Mouse (Mus musculus) cerebellum, postnatal 10 days (tissue): Measurements from ENCODE around the gene Gm45785.
A peak's percentile ranks its signal among the peaks of the same experiment; 100 is the strongest.
"Not testable (repeated sequence)": the region's sequence is repeated elsewhere in the genome, so short reads cannot be mapped to it uniquely, and the experiment has no call there.

Source experiments
- DNase-seq, 2 experiments: peaks; one replicate each; pipeline ENCODE4 v3.0.0; 2021; ENCODE audit warnings: mixed read lengths in 2 of 2

Gm45785 gene

DNA sequence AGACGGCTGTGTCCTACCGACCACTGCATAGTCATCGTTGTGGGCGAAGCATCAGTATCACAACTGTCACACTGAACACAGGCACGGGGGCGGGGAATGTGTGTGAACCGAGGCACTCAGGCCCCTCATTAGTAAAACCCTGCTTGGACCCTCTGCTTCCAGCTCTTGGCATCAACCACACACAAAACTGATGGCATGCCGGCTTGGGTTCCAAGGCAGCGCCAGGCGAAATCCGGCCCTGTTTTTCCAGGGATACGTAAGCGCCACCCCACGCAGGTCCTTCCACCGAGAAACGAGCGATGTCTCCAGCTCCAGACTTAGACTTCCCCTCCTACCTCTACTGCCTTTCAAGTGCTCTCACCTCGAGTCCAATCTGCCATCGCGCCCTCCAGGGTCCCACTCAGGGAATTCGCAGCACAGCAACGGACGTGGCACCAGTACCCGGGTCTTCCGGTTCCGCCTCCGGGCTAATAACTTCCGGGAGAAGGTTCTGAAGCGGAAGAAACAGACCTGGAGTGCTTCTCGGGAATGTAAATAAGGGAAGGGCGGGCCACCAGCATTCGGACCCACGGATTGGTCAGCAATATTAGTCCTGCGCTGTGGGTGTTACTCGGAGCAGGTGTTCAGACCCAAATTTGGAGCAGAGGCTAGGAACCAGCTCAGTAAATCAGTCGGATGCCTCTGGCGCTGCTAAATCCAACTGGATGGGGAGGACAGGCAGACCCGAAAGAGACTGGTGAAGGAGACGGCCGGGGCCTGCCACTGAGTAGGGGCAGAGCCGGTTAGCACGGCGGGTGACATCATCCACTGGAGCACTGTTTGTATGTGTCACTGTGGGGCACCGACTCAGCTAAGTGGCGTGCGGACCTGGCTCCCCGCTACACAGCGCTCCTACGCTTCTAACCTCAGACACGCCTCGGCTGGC lies at the start of gene Gm45785:
Gm45785 (minus strand) TSS at position 472 of the 925 bp plus-strand sequence.
- peak; percentile 87 to 89 for DNase-seq

DNA sequence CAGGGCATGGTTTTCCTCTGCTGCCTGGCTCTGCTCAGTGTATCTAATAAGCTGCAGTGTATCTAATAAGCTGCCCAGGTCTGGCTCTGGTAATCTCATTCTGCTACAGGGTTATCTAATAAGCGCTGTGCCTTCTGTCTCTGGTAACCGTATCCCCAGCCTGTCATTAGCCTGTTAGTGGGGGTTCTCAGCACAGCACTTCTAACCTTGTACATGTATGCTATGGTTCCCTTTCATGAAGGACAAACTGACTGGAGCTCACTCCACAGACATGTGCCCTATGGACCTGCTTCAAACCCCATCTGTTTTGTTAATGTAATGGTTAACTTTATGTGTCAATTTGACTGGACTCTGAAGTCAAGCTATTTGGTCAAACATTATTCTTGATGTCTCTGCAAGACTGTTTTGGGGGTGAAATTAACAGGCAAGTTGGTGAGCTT lies 49.5 kb upstream of the Gm45785 start:
- DNase-seq, result no peak

DNA sequence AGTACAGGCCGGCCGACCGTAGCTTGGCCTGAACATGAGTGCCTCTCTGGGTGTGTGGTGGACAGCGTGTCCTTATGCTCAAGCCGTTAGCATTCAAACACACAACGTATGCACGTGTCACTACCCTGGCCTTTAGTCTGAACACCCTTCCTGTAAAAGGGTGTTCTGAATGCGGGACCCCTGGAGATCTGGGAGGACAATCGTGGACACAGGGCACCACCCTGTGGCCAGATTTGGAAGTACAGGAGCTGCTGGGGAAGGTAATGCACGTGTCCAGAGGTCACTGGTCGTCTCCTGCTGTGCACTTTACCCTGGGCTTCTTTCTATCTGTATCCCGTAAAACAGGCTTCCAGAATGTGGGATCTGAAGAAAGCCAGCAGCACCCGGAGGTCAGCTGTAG lies 47.1 kb upstream of the Gm45785 start:
- DNase-seq, result peak; percentile 91 to 95

DNA sequence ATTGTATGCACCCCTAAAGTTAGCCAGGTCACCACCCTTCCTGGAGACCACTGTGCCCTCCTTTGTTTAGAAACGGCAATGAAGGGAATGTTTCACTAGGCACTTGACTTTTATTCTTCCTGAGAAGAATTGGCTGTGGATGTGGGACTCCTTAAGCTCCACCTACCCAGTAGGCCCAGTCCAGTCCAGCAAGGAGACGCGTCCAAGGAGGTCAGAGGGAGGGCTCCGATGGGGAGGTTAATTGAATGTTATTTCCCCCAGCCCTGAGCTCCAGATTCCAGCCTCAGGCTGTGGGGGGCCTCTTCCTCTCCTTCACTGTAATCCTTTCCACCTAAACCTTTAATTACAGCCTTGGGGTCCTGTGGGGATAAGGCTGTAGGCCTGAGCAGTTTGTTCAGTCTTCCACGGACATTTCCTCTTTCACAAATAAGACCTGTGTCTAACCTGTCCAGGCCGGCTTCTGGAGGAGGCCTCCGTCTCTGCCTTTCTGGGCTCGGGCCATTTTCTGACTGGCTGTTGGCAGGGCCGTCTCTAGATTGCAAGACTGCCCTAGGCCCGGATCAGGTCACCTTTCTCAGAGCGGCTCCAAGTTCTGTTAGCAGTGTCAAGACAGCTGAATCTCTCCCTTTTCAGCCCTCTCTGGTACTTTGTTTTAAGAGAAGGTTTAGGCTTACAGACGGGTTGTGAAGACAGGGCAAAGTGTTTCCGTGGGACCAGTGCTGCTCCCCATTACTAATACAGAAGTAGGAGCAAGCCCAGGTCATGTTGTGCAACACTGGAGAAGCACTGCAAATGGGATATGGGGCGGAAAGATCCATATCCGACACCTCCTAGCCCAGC lies 46.1 kb upstream of the Gm45785 start:
- DNase-seq, result peak in 1 of 2 experiments; percentile 22

DNA sequence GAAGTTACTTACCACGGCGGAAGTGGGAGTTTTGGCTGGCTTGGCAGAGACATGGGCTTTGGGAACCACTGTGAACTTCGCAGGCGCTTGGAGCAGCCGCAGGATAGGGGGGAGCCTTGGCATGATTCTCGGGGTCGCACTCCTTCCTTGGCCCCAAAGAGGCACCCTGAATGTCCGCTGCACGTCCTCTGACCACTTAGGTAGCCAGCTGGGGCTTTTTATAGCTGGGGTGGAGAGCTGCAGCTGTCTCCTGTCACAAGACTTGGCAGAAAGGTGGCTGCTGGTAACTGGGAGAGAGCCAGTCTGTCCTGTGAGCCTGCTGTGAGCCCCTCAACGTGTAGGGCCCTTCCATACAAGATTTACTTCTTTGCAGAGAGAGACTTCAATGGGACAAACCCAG lies 44.1 kb upstream of the Gm45785 start, which contains the start of gene Cox8b:
Cox8b (minus strand) TSS at position 227 of the 400 bp plus-strand sequence.
- DNase-seq, result peak; percentile 38 to 42

DNA sequence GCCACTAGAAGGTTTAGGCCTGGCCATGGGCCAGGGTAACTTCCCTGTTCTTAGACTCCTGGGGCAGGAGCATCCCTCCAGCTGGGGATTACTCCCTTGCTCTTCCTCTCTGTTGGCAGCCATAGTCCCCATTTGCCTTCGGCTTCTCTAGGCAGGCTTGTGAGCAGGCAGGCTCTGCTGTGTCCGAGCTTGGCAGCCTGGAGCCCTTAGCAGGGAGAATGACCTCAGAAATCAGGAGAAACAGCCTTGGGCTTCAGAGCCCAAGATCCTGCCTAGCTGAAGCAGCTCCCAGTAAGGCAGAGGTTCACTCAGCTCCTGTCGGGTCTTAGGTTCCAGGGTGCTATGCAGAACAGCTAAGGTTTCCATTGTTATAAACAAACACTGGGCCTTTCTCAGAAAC lies 43.0 kb upstream of the Gm45785 start:
- DNase-seq, result no peak

DNA sequence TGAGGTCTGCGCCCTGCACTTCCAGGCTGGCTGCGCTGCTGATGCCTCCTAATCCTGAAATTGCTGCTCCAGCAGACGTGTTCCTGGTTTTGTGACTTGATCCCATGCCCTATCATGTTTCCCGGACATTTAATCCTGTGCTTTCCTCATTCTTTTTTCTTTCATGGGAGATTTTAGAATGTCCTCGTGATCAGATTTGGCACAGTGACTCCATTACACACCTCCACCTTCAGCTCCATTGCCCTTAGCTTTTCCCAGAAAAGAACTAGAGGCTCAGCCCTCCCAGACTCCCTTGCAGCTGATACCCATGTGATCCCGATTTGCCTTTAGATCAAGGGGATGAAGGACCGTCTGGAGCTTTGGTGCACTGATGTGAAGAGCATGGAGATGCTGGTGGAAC lies 41.7 kb upstream of the Gm45785 start:
- DNase-seq, result no peak

DNA sequence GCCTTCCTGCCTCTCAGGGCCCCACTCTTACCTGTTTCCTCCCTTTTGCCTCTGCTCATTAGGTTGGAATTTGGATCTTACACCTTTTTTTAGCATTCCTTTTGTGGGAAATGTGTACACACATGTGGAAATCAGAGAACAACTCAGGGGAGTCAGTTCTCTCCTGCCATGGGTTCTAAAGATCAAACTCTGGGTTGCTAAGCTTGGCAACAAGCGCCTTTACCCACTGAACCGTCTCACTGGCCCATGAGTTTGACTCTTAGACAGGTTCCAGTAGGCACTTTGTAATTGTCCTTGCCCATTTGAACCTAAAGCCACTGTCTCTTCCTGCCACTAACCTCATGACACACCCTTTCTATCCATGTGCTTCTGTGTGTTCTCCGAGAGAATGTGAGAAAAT lies 38.5 kb upstream of the Gm45785 start:
- DNase-seq, result no peak

DNA sequence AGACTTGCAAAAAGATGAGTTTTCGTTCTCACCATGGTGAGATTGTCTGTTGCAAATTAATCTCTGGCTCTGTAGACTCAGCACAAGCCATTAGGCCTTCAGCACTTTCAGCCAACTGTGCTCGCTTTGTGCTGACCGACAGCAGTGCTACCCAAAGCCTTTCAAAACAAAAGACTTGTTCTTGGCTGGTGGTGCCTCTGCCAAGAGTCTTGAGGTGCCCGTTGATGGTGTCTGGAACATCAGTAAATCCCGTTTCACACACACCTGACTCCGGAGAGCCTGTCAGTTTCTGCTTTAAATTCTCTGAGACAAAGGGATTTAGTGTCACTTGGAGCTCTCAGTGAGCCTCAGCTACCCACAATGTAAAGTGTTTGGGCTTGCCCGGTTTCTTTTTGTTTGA lies 37.9 kb upstream of the Gm45785 start:
- no peak for DNase-seq

DNA sequence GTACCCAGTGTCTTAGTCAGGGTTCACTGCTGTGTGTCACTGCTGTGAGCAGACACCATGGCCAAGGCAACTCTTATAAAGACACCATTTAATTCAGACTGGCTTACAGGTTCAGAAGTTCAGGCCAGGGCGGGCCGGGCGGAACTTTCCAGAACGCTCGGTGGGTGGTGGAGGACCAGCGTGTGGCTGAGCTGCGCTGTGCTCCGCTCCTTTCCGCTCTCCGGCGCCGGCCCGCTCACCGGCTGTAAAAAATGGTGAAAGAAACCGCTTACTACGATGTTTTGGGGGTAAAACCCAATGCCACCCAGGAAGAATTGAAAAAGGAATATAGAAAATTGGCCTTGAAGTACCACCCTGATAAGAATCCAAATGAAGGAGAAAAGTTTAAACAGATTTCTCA lies 34.5 kb upstream of the Gm45785 start:
- DNase-seq, result not testable (repeated sequence)

DNA sequence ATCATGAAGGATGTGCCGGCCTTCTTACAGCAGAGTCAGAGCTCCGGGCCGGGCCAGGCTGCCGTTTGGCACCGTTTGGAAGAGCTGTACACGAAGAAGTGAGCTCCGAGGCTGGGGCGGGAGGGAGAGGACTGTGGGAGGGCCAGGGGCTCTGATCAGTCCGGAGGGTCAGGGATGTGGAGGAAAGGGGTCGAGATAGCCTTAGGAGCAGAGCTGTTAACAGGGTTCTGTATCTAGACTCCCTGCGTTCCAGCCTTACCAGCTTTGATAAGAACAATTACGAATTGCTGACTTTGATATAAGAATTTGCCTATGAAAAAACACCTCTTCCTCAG lies 26.3 kb upstream of the Gm45785 start:
- DNase-seq, result no peak

DNA sequence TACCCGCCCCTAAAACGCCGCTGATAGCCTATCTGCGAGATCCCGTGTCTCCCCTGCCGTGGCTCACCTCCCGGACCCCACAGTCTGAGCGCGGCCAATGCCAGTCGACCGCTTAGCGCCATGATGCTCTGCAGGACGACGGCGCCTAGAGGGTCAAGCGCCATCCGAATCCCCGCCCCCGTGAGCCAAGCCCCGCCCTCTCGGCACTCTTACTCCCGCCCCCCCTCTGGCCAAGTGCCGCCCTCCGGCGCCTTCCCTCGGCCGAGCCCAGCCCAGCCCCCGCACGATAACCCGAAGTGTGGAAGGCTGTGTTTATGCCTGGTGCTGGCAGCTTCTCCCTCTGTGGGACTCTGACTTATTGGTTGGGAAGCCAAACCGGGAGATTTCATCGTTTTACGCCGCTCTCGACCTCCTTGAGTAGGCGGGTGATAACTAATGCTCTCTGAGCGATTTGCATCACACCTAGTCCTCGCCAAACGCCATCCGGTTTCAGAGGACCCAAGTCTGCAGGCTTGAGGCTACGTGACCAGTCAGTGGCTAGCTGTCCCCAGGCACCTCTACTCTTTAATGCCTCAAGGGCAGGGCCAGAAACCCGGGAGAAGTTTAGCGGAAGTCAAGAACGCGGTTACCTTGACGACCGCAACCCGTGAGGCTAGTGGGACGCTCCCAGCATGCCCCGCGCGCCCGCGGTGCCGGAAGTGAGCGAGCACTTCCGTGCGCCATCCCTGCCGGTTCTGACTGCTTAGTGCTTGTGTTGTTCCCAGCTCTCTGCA lies 25.8 kb upstream of the Gm45785 start, which contains the start of the genes Psmd13 and Sirt3:
Psmd13 (plus strand) TSS at position 273 of the 773 bp plus-strand sequence.
Sirt3 (minus strand) TSS at position 614 of the 773 bp plus-strand sequence.
- DNase-seq, result peak; percentile 98 to 99

DNA sequence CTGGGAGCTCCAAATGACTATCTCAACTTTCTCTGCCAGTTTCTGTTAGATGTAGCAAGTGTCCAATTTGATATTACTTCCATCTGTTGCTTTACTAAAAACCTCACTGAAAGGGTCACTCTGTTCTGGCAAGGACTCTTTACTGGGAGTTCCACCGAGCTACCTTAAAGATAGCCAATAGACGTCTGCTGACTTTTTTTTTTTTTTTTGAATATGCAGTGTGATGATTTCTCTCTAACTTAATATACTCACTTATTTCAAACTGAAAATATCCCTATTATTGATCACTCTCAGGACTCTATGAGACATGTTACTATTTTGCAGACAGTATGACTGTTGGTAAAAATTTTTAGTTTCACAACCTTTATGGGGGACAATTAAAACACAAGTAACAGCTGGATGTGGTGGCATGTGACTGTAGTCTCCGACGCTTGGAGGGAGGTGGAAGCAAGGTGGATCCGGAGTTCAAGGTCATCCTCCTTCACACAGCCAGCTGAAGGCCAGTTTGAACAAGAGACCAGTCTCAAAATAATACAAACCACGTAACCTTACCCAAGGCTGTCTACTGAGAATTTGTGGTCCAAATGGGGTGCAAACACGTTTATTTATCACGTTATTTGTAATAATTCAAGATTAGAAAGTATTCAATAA lies 24.9 kb upstream of the Gm45785 start:
- no peak for DNase-seq

DNA sequence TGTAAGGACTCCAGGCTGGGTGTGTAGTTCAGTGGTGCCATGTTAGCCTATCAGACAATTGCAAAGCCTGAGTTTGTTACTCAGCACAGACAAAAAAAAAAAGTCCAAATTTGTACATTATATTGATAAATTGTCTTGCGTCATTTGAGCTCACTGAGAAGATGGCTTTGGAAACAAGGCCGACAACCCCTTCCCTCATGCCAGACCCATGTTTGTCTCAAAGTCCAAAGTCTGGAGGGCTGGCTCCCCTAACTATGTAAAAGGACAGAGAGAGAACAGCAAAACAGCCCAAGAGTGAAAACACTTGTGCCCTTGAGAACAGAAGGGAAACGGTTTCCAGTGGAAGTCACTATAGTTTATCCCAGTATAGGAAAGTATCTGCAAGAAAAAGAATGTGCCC lies 24.3 kb upstream of the Gm45785 start:
- no peak for DNase-seq

DNA sequence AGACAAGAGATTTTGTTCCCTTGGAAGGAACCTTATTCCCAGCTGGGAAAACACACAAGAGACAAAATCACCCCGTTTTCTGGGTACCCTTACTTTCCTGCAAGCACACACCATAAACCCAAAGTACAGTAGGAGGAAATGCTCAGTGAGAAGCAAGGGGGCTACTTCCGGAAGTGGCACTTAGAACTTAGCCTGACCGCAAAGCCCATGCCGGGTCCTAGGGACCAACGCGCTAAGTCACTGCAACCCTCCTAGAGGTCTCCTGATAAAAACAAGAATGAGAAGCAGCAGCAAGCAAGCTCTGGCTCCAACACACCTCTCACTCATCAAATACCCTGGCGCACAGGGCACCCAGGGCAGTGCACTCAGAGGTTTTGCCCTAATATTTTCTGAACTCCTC lies 23.2 kb upstream of the Gm45785 start:
- DNase-seq, result no peak

DNA sequence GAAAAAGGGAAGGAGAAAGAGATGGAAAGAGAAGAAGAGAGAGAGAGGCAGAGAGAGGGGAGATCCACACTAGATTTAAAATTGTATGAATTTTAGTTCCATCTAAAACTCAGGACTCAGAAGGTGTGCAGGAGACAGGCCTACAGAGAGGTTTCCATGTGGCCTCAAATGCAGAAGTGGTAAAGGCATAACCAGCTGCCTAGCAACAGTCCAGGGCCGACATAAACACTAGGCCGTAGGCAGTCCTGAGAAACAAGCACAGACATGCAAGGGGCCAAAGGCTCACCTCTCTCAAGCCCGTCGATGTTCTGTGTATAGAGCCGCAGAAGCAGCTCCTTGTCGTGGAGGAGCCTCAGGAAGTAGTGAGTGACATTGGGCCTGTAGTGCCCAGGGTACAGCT lies 21.2 kb upstream of the Gm45785 start:
- DNase-seq, result no peak

DNA sequence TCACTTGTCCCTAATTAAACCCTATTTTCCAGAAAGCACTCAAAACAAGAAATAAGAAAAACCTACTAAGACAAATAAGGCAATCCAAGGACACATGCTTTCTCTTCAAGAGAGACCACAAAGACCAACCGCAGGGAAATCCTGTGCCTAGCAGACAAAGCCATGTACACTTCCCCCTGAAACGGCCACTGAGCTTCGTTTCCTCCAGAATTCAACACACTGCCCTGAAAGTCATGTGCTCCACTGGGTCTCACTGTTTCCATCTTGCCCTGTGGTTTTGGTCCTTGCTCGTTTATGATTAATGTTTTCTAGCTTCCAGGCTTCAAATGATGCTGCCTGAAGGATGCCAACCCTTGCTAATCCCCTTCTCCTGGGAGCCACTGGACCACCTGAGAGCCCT lies 18.1 kb upstream of the Gm45785 start:
- DNase-seq, result no peak

DNA sequence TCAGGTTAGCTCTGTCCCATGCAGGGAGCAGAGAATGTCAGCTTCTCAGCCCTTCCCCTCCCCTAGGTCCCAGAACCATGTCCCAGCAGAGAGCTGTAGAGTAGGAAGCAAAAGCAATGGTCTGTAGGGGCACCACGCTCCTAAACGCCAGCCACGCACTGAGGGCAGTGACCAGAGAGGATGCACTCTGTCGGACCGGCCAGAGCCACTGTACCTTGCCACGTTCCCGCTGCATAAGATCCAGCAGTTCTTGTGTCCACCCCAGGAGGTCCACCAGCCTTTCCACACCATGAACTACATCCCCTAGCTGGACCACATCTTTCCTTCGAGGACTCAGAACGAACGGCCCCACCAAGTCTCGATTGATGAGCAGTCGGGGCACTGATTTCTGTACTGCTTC lies 8.6 kb upstream of the Gm45785 start:
- peak in 1 of 2 experiments; percentile 17 for DNase-seq

DNA sequence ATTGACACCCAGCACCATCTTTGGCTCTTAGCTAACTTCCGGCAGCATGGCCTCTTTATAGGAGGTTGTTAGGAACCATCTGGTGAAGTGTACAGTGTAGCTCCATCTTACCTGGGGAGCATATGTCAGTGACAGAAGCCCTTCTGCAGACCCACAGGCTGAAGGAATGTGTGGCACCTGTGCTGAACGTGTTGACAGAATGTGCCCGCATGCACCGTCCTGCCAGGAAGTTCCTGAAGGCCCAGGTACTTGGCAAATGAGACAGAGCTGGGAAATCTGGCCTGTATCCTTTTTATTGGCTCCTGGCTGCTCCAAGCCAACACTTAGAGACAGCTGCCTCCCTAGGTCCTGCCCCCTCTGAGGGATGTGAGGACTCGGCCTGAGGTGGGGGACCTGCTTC lies 4.6 kb upstream of the Gm45785 start:
- DNase-seq, result no peak

DNA sequence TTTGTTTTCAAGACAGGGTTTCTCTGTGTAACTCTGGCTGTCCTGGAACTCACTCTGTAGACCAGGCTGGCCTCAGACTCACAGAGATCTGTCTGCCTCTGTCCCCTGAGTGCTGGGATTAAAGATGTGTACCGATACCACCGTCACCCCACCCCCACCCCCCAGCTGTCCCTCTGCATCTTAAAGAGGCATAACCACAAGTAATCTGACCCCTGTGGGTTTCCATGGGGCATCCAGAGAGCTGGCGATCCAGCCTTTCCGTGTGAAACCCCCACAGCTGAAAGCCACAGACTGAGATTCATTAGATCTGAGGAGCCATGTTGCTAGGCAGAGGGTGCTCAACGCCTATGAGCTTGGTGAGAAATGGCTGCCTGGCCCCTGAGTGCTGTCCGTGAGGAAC lies 3.9 kb upstream of the Gm45785 start:
- DNase-seq, result no peak

DNA sequence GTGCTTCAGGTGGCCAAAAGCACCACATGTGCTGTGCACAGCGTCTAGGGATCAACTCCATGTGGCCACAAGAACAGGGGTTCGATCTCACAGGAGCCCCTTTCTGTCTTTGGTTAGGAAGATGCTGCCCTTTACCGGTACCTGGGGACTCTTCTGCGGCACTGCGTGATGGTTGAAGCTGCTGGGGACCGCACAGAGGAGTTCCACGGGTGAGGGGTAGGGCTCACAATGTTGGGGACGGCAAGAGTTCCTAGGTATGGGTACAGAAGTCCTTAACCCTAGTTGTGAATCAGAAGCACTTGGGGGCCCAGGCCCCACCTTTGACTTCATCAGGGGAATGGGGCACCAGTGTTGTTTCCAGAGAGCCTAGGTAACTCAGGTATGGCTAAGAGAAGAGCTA lies 2.6 kb upstream of the Gm45785 start:
- DNase-seq, result no peak
